Mouse (Mus musculus) MEL (cell line): ENCODE measurements around the gene Bves. TPM values are rescaled to one million over a fixed set of nuclear protein-coding genes. Genes with fewer than 3 reads are reported as not detected.

Experiments used
- DNase-seq: peaks from one replicate; pipeline ENCODE4 v3.0.0; 2011; ENCODE audit warnings: low read depth, low spot score
- H3K27ac ChIP-seq: 2 replicates; pipeline ENCODE4 v1.5.1; 2012; ENCODE audit warnings: low read depth, mild to moderate bottlenecking, control low read depth, low read length, moderate library complexity; ENCODE audit not compliant: control insufficient read depth
- H3K27me3 ChIP-seq, 2 experiments: fragments of 150-350 bp in 1 of 2; sonication (generic) in 1 of 2; 2 replicates each; pipeline ENCODE4 v1.6.1; 2012; ENCODE audit warnings: low read length in 2 of 2, mild to moderate bottlenecking in 2 of 2, improper control_type of control experiment in 1 of 2, moderate library complexity in 1 of 2; ENCODE audit not compliant: insufficient read depth in 2 of 2, control insufficient read depth in 1 of 2
- H3K36me3 ChIP-seq, 2 experiments: 2 replicates each; pipeline ENCODE4 v1.6.1; 2012 to 2014; ENCODE audit warnings: low read length in 2 of 2, improper control_type of control experiment in 1 of 2, inconsistent platforms in 1 of 2, mild to moderate bottlenecking in 1 of 2; ENCODE audit not compliant: insufficient read depth in 2 of 2, control insufficient read depth in 1 of 2
- H3K4me1 ChIP-seq, 2 experiments: fragments of 150-350 bp in 1 of 2; sonication (generic) in 1 of 2; 2 replicates each; pipeline ENCODE4 v1.6.1; 2012; ENCODE audit warnings: low read length in 2 of 2, improper control_type of control experiment in 1 of 2, mild to moderate bottlenecking in 1 of 2; ENCODE audit not compliant: insufficient read depth in 2 of 2, control insufficient read depth in 1 of 2
- H3K4me3 ChIP-seq, 2 experiments: fragments of 150-350 bp in 1 of 2; sonication (generic) in 1 of 2; 2 replicates each; pipeline ENCODE4 v1.5.1; 2012; ENCODE audit warnings: low read depth in 2 of 2, low read length in 2 of 2, mild to moderate bottlenecking in 2 of 2, moderate library complexity in 2 of 2, control low read depth in 1 of 2, improper control_type of control experiment in 1 of 2; ENCODE audit not compliant: control insufficient read depth in 1 of 2, insufficient read depth in 1 of 2
- H3K79me2 ChIP-seq: 2 replicates; pipeline ENCODE4 v1.6.1; 2012; ENCODE audit warnings: mild to moderate bottlenecking, low read length, moderate library complexity; ENCODE audit not compliant: control insufficient read depth, poor library complexity, insufficient read depth
- H3K9ac ChIP-seq: 2 replicates; pipeline ENCODE4 v1.6.1; 2012; ENCODE audit warnings: low read depth, mild to moderate bottlenecking, control low read depth, low read length, moderate library complexity; ENCODE audit not compliant: control insufficient read depth, poor library complexity, severe bottlenecking
- H3K9me3 ChIP-seq: fragments of 150-350 bp; sonication (generic); replicated peaks from 2 replicates; pipeline ENCODE4 v1.6.1; 2012; ENCODE audit warnings: mild to moderate bottlenecking, low read length, improper control_type of control experiment, moderate library complexity; ENCODE audit not compliant: insufficient read depth
- CHD1 ChIP-seq: IDR thresholded peaks from 2 replicates; pipeline ENCODE4 v1.6.1; 2012; ENCODE audit warnings: low read depth, mild to moderate bottlenecking, inconsistent platforms, low read length, improper control_type of control experiment
- CTCF ChIP-seq, 3 experiments: IDR thresholded peaks in 2 of 3; conservative IDR thresholded peaks in 1 of 3; 2 replicates each; pipeline ENCODE4 v1.5.1; 2011 to 2012; ENCODE audit warnings: low read length in 3 of 3, low read depth in 2 of 3, mild to moderate bottlenecking in 2 of 3, improper control_type of control experiment in 1 of 3, inconsistent platforms in 1 of 3, mixed read lengths in 1 of 3, moderate library complexity in 1 of 3; ENCODE audit not compliant: control insufficient read depth in 1 of 3, insufficient read depth in 1 of 3, poor library complexity in 1 of 3, severe bottlenecking in 1 of 3
- E2F4 ChIP-seq: IDR thresholded peaks from 2 replicates; pipeline ENCODE4 v1.6.1; 2011; ENCODE audit warnings: low read depth, low read length, improper control_type of control experiment, borderline replicate concordance
- ELF1 ChIP-seq: IDR thresholded peaks from 2 replicates; pipeline ENCODE4 v1.6.1; 2014; ENCODE audit warnings: low read depth, mild to moderate bottlenecking, inconsistent platforms, low read length, improper control_type of control experiment, moderate library complexity
- ETS1 ChIP-seq: IDR thresholded peaks from 2 replicates; pipeline ENCODE4 v1.6.1; 2012; ENCODE audit warnings: low read depth, mild to moderate bottlenecking, inconsistent platforms, low read length, improper control_type of control experiment, moderate library complexity
- GABPA ChIP-seq: IDR thresholded peaks from 2 replicates; pipeline ENCODE4 v1.6.1; 2012; ENCODE audit warnings: low read depth, mild to moderate bottlenecking, inconsistent platforms, low read length, improper control_type of control experiment, moderate library complexity
- HCFC1 ChIP-seq: IDR thresholded peaks from 2 replicates; pipeline ENCODE4 v1.6.1; 2012; ENCODE audit warnings: low read depth, mild to moderate bottlenecking, inconsistent platforms, low read length, improper control_type of control experiment, moderate library complexity
- JUND ChIP-seq: IDR thresholded peaks from 2 replicates; pipeline ENCODE4 v1.6.1; 2011; ENCODE audit warnings: low read depth, mild to moderate bottlenecking, improper control_type of control experiment, low read length
- KAT2A ChIP-seq: conservative IDR thresholded peaks from 2 replicates; pipeline ENCODE4 v1.6.1; 2012; ENCODE audit warnings: low read depth, low read length, improper control_type of control experiment, inconsistent platforms
- MAZ ChIP-seq: IDR thresholded peaks from 2 replicates; pipeline ENCODE4 v1.6.1; 2012; ENCODE audit warnings: low read depth, mild to moderate bottlenecking, inconsistent platforms, low read length, improper control_type of control experiment
- NELFE ChIP-seq: IDR thresholded peaks from 2 replicates; pipeline ENCODE4 v1.6.1; 2011; ENCODE audit warnings: low read depth, low read length, improper control_type of control experiment
- SIN3A ChIP-seq: IDR thresholded peaks from 2 replicates; pipeline ENCODE4 v1.6.1; 2012; ENCODE audit warnings: low read length, improper control_type of control experiment, inconsistent platforms
- SMC3 ChIP-seq: IDR thresholded peaks from 2 replicates; pipeline ENCODE4 v1.6.1; 2011; ENCODE audit warnings: low read depth, low read length, improper control_type of control experiment
- TAL1 ChIP-seq: IDR thresholded peaks from 2 replicates; pipeline ENCODE4 v1.6.1; 2012; ENCODE audit warnings: mild to moderate bottlenecking, inconsistent platforms, low read length, moderate library complexity, mixed read lengths
- UBTF ChIP-seq: IDR thresholded peaks from 2 replicates; pipeline ENCODE4 v1.6.1; 2012; ENCODE audit warnings: low read depth, mild to moderate bottlenecking, inconsistent platforms, low read length, improper control_type of control experiment, moderate library complexity, borderline replicate concordance; ENCODE audit not compliant: insufficient read depth
- ZC3H11A ChIP-seq: IDR thresholded peaks from 2 replicates; pipeline ENCODE4 v1.6.1; 2012; ENCODE audit warnings: low read depth, mild to moderate bottlenecking, inconsistent platforms, low read length, improper control_type of control experiment
- ZMIZ1 ChIP-seq: IDR thresholded peaks from 2 replicates; pipeline ENCODE4 v1.6.1; 2012; ENCODE audit warnings: low read depth, mild to moderate bottlenecking, inconsistent platforms, low read length, improper control_type of control experiment, moderate library complexity
- ZNF384 ChIP-seq: IDR thresholded peaks from 2 replicates; pipeline ENCODE4 v1.6.1; 2012; ENCODE audit warnings: low read depth, mild to moderate bottlenecking, inconsistent platforms, low read length, improper control_type of control experiment
- polyA plus RNA-seq, 2 experiments: library from polyadenylated mRNA; stranded (reverse) in 1 of 2; unstranded in 1 of 2; fragments of >175 nt in 1 of 2; fragments of >200 nt in 1 of 2; gene quantifications; 2 replicates each; pipeline versions ENCODE4 v1.2.1 to v1.2.4; 2012; ENCODE audit warnings: low replicate concordance in 2 of 2, low read depth in 1 of 2; ENCODE audit not compliant: insufficient read length in 2 of 2, insufficient read depth in 1 of 2, missing spikeins in 1 of 2
- total RNA-seq: library from RNA; depleted of rRNA; stranded (reverse); fragments of 300-350 nt; gene quantifications from 2 replicates; pipeline ENCODE4 v1.2.3, GENCODE M21; 2012; rRNA removed

Bves gene
- total RNA-seq, result not detected in 2 replicates
- not detected for polyA plus RNA-seq

GRCm38 (mm10) chr10:45335434-45336422, at the start of gene Bves:
Bves (plus strand) TSS chr10:45335772.
- H3K79me2 ChIP-seq, result no peaks in the 10 kb centered on the region
- TF ChIP-seq KAT2A (no peak), SIN3A (no peak), CHD1 (no peak), JUND (no peak), GABPA (no peak)
- H3K27ac ChIP-seq, result no peak within 1 kb of the TSS
- no peaks in the 10 kb centered on the region for H3K36me3 ChIP-seq
- no peak within 1 kb of the TSS for H3K4me3 ChIP-seq
- peaks cover 0 to 1% of the 10 kb centered on the region in 2 experiments; a peak in 1 of 4 replicates for H3K27me3 ChIP-seq
- no peaks in the 10 kb centered on the region for H3K9me3 ChIP-seq
- H3K4me1 ChIP-seq, result no peaks in the 10 kb centered on the region
- H3K9ac ChIP-seq, result no peak within 1 kb of the TSS
- DNase-seq, result no peak

- H3K27me3 ChIP-seq, result no peaks in the 10 kb centered on the region
- no peaks in the 10 kb centered on the region for H3K9me3 ChIP-seq
- H3K79me2 ChIP-seq, result no peaks in the 10 kb centered on the region
- no peak overlapping the region for H3K4me3 ChIP-seq
- no peaks in the 10 kb centered on the region for H3K36me3 ChIP-seq
- no peaks in the 10 kb centered on the region for H3K4me1 ChIP-seq
- H3K9ac ChIP-seq, result no peak overlapping the region
- no peak for TF ChIP-seq TAL1
- TF ChIP-seq ETS1, result no peak
- TF ChIP-seq NELFE, result no peak
- TF ChIP-seq MAZ, result no peak
- TF ChIP-seq ZMIZ1, result no peak
- no peak for TF ChIP-seq SIN3A
- no peak for TF ChIP-seq ZNF384
- no peak for TF ChIP-seq GABPA
- no peak for TF ChIP-seq E2F4
- no peak for TF ChIP-seq SMC3
- TF ChIP-seq HCFC1, result no peak
- no peak for TF ChIP-seq ELF1
- TF ChIP-seq ZC3H11A, result no peak
- no peak for TF ChIP-seq UBTF
- no peak for TF ChIP-seq CTCF (IDR thresholded peaks at IDR 0.05 in 2 of 3, conservative IDR thresholded peaks at IDR 0.05 in 1 of 3; ENCODE audit: control insufficient read depth in 1 of 3, insufficient read depth in 1 of 3, low read depth in 2 of 3, low read length in 3 of 3, poor library complexity in 1 of 3, severe bottlenecking in 1 of 3)
- TF ChIP-seq, all 39 proteins: peak for 0
- no peak for DNase-seq
- no peak overlapping the region for H3K27ac ChIP-seq
Measured at GRCm38 (mm10) chr10:45288351-45288750, 47.2 kb upstream of the Bves start.
